Mouse (Mus musculus) lung, postnatal 0 days (tissue): ENCODE results near the gene Trim3. TPM values are rescaled to one million over a fixed set of nuclear protein-coding genes. Genes with fewer than 3 reads are reported as not detected.

Experiments
- ATAC-seq: fragments of 200-750 bp; cut with Nextera tagmentation; 2 replicates; pipeline ENCODE4 v1.8.0; 2017; ENCODE audit warnings: moderate library complexity
- DNase-seq: peaks from one replicate; pipeline ENCODE4 v3.0.0-alpha.2; 2016; ENCODE audit warnings: low spot score
- H3K27ac ChIP-seq: fragments of 300-500 bp; sonication (generic); 2 replicates; pipeline ENCODE4 v1.5.1; 2014; ENCODE audit warnings: antibody characterized with exemption, mild to moderate bottlenecking, low read length, mixed read lengths
- H3K27me3 ChIP-seq: fragments of 300-500 bp; sonication (generic); replicated peaks from 2 replicates; pipeline ENCODE4 v1.6.1; 2014; ENCODE audit warnings: low read length, mixed read lengths; ENCODE audit not compliant: insufficient read depth
- H3K36me3 ChIP-seq: fragments of 300-500 bp; sonication (generic); 2 replicates; pipeline ENCODE4 v1.6.1; 2014; ENCODE audit warnings: low read length, mixed read lengths; ENCODE audit not compliant: insufficient read depth
- H3K4me1 ChIP-seq: fragments of 300-500 bp; sonication (generic); 2 replicates; pipeline ENCODE4 v1.6.1; 2014; ENCODE audit warnings: antibody characterized with exemption, low read depth, low read length, mixed read lengths; ENCODE audit not compliant: insufficient read depth
- H3K4me2 ChIP-seq: fragments of 300-500 bp; sonication (generic); replicated peaks from 2 replicates; pipeline ENCODE4 v1.6.1; 2014; ENCODE audit warnings: low read depth, mild to moderate bottlenecking, low read length, moderate library complexity, mixed read lengths
- H3K4me3 ChIP-seq: fragments of 300-500 bp; sonication (generic); 2 replicates; pipeline ENCODE4 v1.5.1; 2014; ENCODE audit warnings: low read depth, low read length
- H3K9ac ChIP-seq: fragments of 300-500 bp; sonication (generic); replicated peaks from 2 replicates; pipeline ENCODE4 v1.6.1; 2014; ENCODE audit warnings: low read depth, mild to moderate bottlenecking
- H3K9me3 ChIP-seq: fragments of 300-500 bp; sonication (generic); 2 replicates; pipeline ENCODE4 v1.6.1; 2016; ENCODE audit warnings: low read length, mixed read lengths
- CTCF ChIP-seq: IDR thresholded peaks from 2 replicates; pipeline ENCODE4 v1.5.1; 2016; ENCODE audit warnings: antibody characterized with exemption, mild to moderate bottlenecking
- EP300 ChIP-seq: IDR thresholded peaks from 2 replicates; pipeline ENCODE4 v1.6.1; 2016; ENCODE audit warnings: antibody characterized with exemption, mild to moderate bottlenecking, control low read depth
- WGBS: fragments of 180-500 bp; shearing (Covaris S2); extraction: QIAGEN DNeasy Blood & Tissue Kit; methylation state at CpG from one replicate; pipeline ENCODE4 v1.1.7; 2014; 5-methylcytosine and 5-hydroxymethylcytosine counted together
- polyA plus RNA-seq: library from polyadenylated mRNA; unstranded; fragments of >200 nt; fragmentation: Nextera tagmentation; extraction: Ambion mirVana; gene quantifications from 2 replicates; pipeline ENCODE4 v1.2.1, GENCODE M21; 2015

Gene Trim3
- polyA plus RNA-seq, 1 experiment from 2014 or later: 116 TPM

GRCm38 (mm10) chr7:105632551-105632972, 809 bp downstream of the Trim3 start:
- H3K4me1 ChIP-seq: peaks cover 21% of the 10 kb centered on the region; the same call in 1 of the 2 replicates
- no peaks in the 10 kb centered on the region for H3K9me3 ChIP-seq
- WGBS: 14% methylated on average over 4 of the region's 4 CpGs
- ATAC-seq: no peak
- 0 out of 2 replicates have a peak, but pooled peaks cover 7% of the 10 kb centered on the region for H3K36me3 ChIP-seq
- no peak for TF ChIP-seq CTCF
- TF ChIP-seq EP300: no peak
- peak overlapping the region; percentile 92 for H3K4me3 ChIP-seq
- H3K4me2 ChIP-seq: peak overlapping the region; percentile 79
- no peak for DNase-seq
- H3K27ac ChIP-seq: peak overlapping the region; percentile 89; the same call in 1 of the 2 replicates
- no peaks in the 10 kb centered on the region for H3K27me3 ChIP-seq
- H3K9ac ChIP-seq: peak overlapping the region; percentile 70

- no peak overlapping the region for H3K4me2 ChIP-seq
- 11% methylated on average over 3 of the region's 3 CpGs for WGBS
- H3K4me3 ChIP-seq: no peak overlapping the region
- H3K4me1 ChIP-seq: peaks cover 19% of the 10 kb centered on the region
- DNase-seq (peak; percentile 92), ATAC-seq (peak; percentile 56)
- peak overlapping the region; percentile 71 for H3K27ac ChIP-seq
- no peak overlapping the region for H3K9ac ChIP-seq
- TF ChIP-seq EP300 (no peak), CTCF (no peak)
- H3K9me3 ChIP-seq: no peaks in the 10 kb centered on the region
- no peaks in the 10 kb centered on the region for H3K27me3 ChIP-seq
- no peaks in the 10 kb centered on the region for H3K36me3 ChIP-seq
Observed at GRCm38 (mm10) chr7:105628633-105629032, 4.7 kb downstream of the Trim3 start.

GRCm38 (mm10) chr7:105625397-105625796, 8.0 kb downstream of the Trim3 start:
- peaks cover 20% of the 10 kb centered on the region for H3K4me1 ChIP-seq
- peak; percentile 51 for DNase-seq
- H3K4me3 ChIP-seq: no peak overlapping the region
- TF ChIP-seq EP300 (no peak), CTCF (no peak)
- ATAC-seq: no peak
- no peaks in the 10 kb centered on the region for H3K27me3 ChIP-seq
- H3K4me2 ChIP-seq: no peak overlapping the region
- H3K27ac ChIP-seq: 0 out of 2 replicates have a peak overlapping the region, but pooled peaks have one; percentile 57
- H3K36me3 ChIP-seq: no peaks in the 10 kb centered on the region
- no peak overlapping the region for H3K9ac ChIP-seq
- 35% methylated on average over 6 of the region's 6 CpGs for WGBS
- no peaks in the 10 kb centered on the region for H3K9me3 ChIP-seq

- no peak overlapping the region for H3K4me3 ChIP-seq
- peak overlapping the region; percentile 96 for H3K27ac ChIP-seq
- no peaks in the 10 kb centered on the region for H3K27me3 ChIP-seq
- H3K4me2 ChIP-seq: peak overlapping the region; percentile 17
- no peaks in the 10 kb centered on the region for H3K9me3 ChIP-seq
- ATAC-seq (peak; percentile 85), DNase-seq (peak; percentile 93)
- no peak overlapping the region for H3K9ac ChIP-seq
- H3K4me1 ChIP-seq: peaks cover 10% of the 10 kb centered on the region
- H3K36me3 ChIP-seq: peaks cover 25% of the 10 kb centered on the region
- TF ChIP-seq EP300: peak; percentile 97
- no peak for TF ChIP-seq CTCF
- 44% methylated on average over 8 of the region's 8 CpGs for WGBS
Observed at GRCm38 (mm10) chr7:105621646-105622292, 11.6 kb downstream of the Trim3 start.

- peak; percentile 82 for ATAC-seq
- Histone ChIP-seq H3K9me3 (no peaks in the 10 kb centered on the region), H3K27ac (peak overlapping the region; percentile 96), H3K4me3 (no peak overlapping the region), H3K9ac (no peak overlapping the region), H3K4me2 (peak overlapping the region; percentile 17; the same call in 1 of the 2 replicates), H3K36me3 (peaks cover 26% of the 10 kb centered on the region), H3K4me1 (peaks cover 10% of the 10 kb centered on the region), H3K27me3 (no peaks in the 10 kb centered on the region)
- peak; percentile 91 for DNase-seq
- WGBS: 58% methylated on average over 4 of the region's 4 CpGs
- no peak for TF ChIP-seq CTCF
- TF ChIP-seq EP300: peak; percentile 81
Observed at GRCm38 (mm10) chr7:105621053-105621452, 12.3 kb downstream of the Trim3 start.

DNA sequence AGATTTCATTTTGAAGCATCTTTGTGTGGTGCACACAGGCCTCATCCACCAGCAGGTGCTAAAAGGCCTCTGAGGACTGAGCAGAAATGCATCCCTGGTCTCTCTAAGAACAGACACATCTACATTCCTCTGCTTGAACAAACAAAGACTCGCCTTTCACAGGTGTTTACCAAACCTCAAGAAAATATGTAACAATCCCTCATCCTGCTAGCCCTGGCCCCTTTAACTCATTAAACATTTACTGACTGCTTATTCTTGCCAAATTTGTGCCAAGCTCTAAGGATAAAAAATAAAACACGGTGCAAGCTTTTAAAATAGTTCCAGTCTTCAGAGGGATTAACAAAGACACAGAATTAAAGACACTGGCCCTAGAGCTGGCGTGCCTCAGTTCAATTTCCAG, 13.7 kb downstream of the Trim3 start:
- Histone ChIP-seq H3K4me1 (peaks cover 7% of the 10 kb centered on the region; the same call in 1 of the 2 replicates), H3K9me3 (no peaks in the 10 kb centered on the region), H3K27ac (peak overlapping the region; percentile 86), H3K27me3 (no peaks in the 10 kb centered on the region), H3K4me2 (no peak overlapping the region), H3K9ac (no peak overlapping the region), H3K4me3 (no peak overlapping the region), H3K36me3 (peaks cover 40% of the 10 kb centered on the region)
- TF ChIP-seq EP300 (peak; percentile 89), CTCF (peak; percentile 36; the same call in 1 of the 2 replicates)
- WGBS: 49% methylated on average over 3 of the region's 3 CpGs
- DNase-seq (peak; percentile 73), ATAC-seq (peak; percentile 43)
